Mouse (Mus musculus): ENCODE results near the gene Slc24a1.
"Not testable (repeated sequence)": the region's sequence is repeated elsewhere in the genome, so short reads cannot be mapped to it uniquely, and the experiment has no call there.

Gene Slc24a1

GRCm38 (mm10) chr9:64951161-64951657, at the start of gene Slc24a1:
Gene Slc24a1, minus strand, starts transcription at chr9:64951607.
- DNase-seq (ENCODE audit: low read depth, low spot score), result no peak

DNA sequence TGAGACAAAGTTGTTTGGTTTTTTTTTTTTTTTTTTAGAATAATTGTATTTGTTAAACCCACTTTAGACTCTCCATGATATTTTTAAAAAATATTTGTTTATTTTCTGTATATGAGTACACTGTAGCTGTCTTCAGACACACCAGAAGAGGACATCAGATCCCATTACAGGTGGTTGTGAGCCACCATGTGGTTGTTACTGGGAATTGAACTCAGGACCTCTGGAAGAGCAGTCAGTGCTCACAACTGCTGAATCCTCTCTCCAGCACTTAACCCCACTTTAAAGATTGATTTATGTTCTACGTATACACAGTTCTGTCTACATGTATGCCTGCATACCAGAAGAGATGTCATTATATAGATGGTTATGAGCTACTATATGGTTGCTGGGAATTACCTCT, 44.1 kb upstream of the Slc24a1 start:
- not testable (repeated sequence) for DNase-seq (ENCODE audit: low read depth, low spot score)

DNA sequence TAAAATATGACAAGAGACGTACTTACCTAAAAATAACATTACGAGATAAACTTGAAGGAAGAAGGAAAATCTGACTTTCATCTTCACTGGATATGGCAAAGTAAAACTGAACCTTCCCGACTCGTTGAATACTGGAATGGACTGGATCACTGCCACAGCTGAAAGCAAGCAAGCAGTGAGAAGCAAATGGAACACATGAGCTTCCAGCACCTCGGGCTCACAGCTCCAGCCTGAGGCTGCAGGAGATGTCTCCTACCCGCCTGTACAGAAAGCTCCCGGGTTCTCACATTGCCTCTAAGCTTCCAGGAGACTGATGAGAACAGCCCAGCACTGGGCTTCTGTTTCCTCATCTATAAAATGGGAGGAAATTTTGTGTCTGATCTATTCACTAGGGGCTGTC, 38.9 kb upstream of the Slc24a1 start:
- DNase-seq (ENCODE audit: low read depth, low spot score), result no peak

DNA sequence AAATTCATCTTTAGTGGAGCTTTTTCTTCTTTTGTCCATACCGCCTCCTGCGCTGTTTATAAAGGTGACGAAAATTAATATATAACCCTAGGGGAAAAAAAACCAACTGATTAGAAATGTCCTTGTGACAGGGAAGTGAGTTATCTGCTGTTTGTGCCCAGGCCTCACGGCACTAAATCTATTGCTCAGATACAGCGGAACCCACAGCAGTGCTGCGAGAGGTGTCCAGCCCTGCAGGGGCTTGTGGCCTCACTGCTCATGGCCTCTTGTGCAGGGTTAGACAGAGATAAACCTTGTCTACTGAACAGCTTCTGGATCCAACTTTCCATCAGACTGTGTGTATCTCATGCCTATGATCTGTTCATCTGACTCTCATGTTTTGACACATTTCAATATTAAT, 37.0 kb upstream of the Slc24a1 start:
- no peak for DNase-seq (ENCODE audit: low read depth, low spot score)

DNA sequence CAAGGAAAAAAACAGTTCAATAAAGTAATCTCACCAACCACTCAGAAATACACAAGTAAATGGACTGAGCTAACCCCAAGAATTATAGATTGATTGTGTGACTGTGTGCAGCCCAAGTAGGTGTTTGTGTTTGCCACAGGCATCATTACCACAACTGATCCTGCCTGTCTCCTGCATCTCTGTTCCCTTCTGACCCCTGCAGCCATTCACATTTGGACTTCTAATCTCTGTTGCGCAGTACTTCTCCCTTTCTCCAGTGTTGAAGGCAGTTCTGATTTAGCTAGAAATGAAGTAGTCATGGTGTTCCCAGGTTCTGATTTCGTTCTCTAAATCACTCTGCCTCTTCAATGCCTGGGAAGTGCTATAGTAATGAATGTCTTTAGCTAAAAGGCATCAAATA, 36.2 kb upstream of the Slc24a1 start:
- no peak for DNase-seq (ENCODE audit: low read depth, low spot score)

GRCm38 (mm10) chr9:64985807-64986206, 34.4 kb upstream of the Slc24a1 start:
- no peak for DNase-seq (ENCODE audit: low read depth, low spot score)

DNA sequence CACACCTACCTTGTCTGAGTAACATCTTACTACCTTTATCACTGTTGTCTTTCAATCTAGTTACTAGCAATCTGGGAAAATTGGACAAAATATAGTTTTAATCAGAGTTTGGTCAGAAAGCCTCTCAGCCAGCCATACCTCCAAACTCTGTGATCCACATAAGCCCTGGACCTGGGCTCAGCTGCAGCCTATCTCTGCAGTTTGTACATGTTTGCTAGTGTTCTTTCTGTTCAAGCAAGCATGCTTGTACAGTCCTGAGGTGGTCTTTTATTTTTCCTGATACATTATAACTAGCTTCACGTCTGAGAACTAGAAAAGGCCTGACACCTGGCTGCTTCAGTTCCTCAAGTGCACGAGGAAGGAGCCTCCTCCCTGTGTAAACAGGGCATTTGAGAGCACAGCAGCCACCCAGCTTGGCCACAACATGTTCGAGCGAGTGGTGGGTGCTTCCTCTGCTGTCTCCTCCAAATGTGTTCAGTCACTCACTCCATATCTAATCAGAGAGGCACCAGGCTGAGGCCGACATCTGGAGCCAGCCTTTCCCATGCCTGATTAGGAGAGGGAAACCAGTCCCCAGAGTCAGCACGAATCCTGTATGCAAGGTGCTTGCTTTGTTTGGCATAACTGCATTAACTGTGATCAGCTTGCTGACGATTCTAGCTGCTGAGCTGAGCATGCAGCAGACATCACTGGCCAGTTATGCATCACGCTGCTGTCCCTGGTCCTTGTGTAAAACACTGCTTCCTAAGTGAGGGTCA, 33.8 kb upstream of the Slc24a1 start:
- DNase-seq (ENCODE audit: low read depth, low spot score), result no peak

- DNase-seq (ENCODE audit: low read depth, low spot score), result no peak
Observed at GRCm38 (mm10) chr9:64981904-64982303, 30.5 kb upstream of the Slc24a1 start.

DNA sequence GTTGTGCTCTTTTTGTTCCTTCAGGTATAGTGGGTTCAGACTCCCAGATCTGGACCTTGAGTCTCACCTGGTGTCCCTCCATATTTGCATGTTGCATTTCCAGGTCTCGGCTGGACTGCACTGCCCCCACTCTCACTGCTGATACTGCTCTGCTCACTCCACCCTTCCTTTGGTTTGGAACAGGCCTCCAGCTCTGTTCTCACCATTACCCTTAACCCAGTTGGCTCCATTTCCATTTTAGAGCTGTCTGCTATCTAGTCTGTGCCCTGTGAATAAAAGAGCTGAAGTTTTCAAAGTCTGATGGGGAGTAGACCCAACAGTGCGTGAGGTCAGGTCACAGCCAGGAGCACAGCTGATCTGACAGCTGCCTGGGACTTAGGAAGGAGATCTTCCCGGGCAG, 29.1 kb upstream of the Slc24a1 start:
- DNase-seq (ENCODE audit: low read depth, low spot score), result no peak

- DNase-seq (ENCODE audit: low read depth, low spot score), result no peak
Observed at GRCm38 (mm10) chr9:64960978-64961320, 9.5 kb upstream of the Slc24a1 start.

- peak; percentile 93 for DNase-seq (ENCODE audit: low read depth, low spot score)
Observed at GRCm38 (mm10) chr9:64960117-64960977, 8.9 kb upstream of the Slc24a1 start, which contains the start of gene Ints14. Gene Ints14, plus strand, starts transcription at chr9:64960905.

GRCm38 (mm10) chr9:64957276-64957675, 5.9 kb upstream of the Slc24a1 start:
- no peak for DNase-seq (ENCODE audit: low read depth, low spot score)

- peak; percentile 27 for DNase-seq (ENCODE audit: low read depth, low spot score)
Observed at GRCm38 (mm10) chr9:64956337-64956736, 4.9 kb upstream of the Slc24a1 start.

- DNase-seq (ENCODE audit: low read depth, low spot score), result no peak
Observed at GRCm38 (mm10) chr9:64953190-64953589, 1.8 kb upstream of the Slc24a1 start.

DNA sequence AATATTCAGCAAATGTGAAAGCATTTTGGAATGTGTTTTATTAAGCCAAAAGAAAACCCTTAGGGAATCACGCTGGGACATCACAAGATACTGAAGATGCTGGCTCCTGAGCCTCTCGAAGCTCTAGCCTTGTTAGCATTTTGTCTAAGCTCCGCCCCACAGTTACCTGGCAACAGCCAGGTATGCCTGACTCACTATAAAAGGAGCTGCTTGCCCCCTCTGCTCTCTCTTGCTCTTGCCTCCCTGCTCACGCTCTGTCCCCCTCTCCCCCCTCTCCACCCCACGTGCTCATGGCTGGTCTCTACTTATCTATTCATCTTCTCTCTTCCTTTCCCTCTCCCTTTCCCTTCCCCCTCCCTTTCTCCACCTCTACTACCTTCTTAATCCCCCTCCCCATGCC, 648 bp upstream of the Slc24a1 start:
- DNase-seq (ENCODE audit: low read depth, low spot score), result no peak

- no peak for DNase-seq (ENCODE audit: low read depth, low spot score)
Observed at GRCm38 (mm10) chr9:64947483-64948095, 3.8 kb downstream of the Slc24a1 start.

DNA sequence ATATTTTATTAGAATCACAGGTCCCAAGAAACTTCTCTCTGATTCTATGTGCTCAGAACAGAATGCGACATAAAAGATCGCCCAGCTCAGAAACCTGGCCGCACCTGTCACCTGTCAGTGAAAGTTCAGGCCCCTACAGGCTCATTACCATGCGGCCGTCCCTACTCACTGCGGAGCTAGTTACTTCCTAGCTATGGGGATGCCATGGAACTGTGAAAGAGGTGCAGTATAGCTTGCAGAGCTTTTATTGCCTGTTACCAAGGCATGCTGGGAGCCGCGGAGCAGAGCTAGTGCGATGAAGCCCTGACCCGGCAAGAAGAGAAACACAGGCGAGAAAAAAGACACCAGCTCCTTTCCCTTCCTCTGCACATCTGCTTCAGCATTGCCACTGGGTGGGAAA, 7.4 kb downstream of the Slc24a1 start:
- no peak for DNase-seq (ENCODE audit: low read depth, low spot score)

DNA sequence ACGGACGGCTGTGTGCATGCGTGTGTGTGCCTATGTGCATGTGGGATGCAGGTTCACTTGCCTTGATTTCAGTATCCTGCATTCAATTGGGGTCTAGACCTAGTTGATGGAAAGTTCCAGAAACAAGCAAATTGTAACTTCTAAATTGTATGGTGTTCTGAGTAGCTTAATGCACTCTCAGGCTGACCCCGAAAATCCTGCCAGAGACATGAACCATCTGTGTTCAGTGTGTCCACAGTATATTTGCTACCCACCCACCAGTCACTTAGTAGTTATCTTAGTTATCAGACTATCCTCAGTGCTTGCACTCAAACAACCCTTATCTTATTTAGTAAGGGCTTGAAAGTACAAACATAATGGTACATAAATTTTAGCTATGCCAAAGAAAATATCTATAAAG, 9.8 kb downstream of the Slc24a1 start:
- no peak for DNase-seq (ENCODE audit: low read depth, low spot score)

DNA sequence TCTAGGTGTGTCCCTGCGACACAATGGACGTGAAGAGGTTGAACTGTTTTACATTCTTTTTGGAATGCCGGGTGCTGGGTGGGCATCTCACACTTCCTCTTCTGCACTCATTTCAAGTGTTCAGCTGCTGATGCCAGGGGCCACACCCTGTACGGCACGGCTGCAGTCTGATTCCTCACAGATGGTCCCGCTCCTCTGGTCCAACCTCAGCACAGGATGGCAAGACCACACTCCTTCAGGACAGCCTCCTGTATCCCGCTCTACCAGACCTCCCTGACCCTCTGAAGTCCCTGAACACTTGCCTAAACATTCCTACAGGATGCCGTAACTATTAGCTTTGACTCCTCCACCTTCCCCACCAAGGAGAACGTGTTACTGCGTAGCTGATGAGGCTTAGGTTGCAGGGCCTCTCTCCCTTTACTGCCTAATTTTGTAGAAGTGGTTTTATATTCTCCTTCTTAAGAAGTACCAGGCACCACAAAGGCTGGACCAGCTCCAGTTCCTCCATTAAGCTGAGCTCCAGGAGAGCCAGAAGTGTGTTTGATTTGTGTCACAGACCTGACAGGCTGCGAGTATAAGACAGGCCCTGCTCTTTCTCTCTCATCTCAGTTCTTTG, 10.6 kb downstream of the Slc24a1 start:
- DNase-seq (ENCODE audit: low read depth, low spot score), result no peak

DNA sequence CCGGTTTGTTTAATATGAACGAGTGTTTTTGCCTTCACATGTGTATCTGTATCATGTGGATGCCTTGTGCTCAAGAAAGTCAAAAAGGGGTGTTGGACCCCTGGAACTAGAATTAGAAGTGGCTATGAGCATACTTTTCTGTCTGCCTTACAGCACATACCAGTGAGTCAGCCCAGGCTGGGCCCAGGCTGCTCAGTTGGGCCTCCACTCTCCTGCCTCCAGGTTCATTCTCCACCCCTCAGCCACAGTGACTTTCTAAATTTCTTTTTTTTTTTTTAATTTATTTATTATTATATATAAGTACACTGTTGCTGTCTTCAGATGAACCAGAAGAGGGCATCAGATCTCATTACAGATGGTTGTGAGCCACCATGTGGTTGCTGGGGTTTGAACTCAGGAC, 11.6 kb downstream of the Slc24a1 start:
- DNase-seq (ENCODE audit: low read depth, low spot score), result peak; percentile 44

- peak; percentile 44 for DNase-seq (ENCODE audit: low read depth, low spot score)
Observed at GRCm38 (mm10) chr9:64939281-64939680, 12.1 kb downstream of the Slc24a1 start.

DNA sequence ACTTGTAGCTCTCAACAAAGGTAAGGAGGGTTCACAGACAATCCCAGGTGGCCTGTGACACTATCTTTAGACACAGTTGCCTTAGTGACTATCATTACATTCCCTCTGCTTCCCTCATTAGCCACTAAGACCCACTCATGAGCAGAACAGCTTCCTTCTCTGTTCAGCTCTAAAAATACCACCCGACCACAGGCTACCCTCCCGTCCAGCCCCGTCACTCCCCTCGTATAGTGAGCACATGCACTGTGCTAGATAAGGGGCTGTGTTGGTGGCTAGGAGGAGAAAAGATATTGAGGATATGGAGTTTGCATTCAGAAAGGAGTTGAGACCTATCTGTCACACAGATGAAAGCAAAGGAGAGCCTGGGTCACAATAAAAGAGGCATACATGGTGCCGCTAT, 12.9 kb downstream of the Slc24a1 start:
- no peak for DNase-seq (ENCODE audit: low read depth, low spot score)

Data from 3T3-L1 (cell line).